Mouse (Mus musculus): ENCODE data around the gene Rpl9-ps6. TPM values are rescaled to one million over a fixed set of nuclear protein-coding genes. Genes with fewer than 3 reads are reported as not detected.

The Rpl9-ps6 gene
- 10 to 100 TPM; 61.0 to 71.0 TPM for total RNA-seq (2021)

DNA sequence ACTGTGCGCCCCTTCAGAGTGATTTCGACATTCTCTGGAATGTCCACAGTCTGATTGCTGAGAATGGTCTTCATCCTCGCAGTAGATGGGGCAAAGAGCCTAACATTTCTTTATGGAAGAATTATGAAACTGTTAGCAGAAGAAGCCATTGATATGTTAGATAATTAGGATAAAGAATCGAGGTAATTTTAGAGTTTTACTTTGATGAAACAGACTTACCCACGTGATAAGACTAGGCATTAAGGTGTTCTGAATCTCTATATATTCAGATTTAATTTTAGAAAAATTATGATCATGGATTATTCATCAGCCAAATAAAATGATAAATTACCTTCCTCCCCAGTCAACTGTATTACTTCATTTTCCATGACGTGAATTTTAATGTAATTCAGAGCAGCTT lies at the start of gene Rpl9-ps6:
Gene Rpl9-ps6, minus strand, starts transcription at position 101 of the 400 bp plus-strand sequence.
- DNase-seq = no peak

DNA sequence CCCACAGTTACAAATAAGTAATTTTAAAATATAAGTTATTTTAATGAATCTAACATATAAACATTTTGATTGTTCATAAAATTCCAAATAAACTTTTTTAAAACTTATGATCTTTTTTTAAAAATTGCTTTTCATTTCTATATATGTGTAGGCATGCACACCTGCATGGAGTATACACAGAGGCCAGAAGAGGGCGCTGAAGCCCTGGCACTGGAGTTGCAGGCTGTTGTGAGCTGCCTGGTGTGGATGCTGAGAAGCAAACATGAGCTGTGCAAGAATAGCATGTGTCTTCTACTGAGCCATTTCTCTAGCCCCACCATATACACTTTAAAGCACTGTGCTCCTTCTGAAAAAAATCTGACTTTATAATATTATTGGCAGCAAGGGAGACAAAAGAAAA lies 46.1 kb upstream of the Rpl9-ps6 start:
- DNase-seq = no peak

DNA sequence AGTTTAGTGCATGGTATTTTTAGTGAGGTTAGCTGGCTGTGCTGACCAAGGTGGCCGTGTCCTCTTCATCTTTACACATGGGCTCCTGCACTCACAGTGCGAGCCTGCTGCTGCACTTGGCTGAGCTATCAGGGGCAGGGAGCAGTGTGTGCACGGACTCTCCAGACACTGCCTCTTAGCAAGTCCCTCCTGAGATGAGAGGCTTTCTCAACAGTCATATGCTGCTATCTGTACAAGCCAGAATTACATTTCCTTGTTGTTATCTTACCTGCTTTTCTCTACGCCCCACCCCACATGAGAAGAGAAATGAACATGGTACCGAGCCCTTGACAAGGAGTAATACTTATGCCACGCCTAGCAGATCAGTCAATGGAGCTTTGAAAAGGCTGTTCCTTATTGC lies 44.6 kb upstream of the Rpl9-ps6 start:
- DNase-seq = no peak

DNA sequence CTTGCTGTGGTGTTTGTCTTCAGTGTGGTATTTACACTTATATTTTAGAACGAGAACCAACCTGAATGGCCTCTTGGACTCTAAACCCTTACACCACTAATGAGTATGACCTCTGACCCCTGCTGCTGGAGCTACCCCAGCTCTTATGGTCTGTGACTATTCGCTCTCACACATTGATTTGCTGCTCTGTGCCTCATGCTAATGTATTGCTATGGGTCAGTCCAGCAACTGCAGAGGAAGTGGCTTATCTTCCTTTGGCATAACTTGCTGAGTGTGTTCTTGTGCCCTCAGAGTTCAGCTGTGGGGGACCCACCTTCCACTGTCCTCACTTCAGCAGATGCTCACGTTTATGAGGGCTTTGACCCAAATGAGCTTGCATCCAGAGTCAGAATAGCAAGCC lies 43.9 kb upstream of the Rpl9-ps6 start:
- no peak for DNase-seq

DNA sequence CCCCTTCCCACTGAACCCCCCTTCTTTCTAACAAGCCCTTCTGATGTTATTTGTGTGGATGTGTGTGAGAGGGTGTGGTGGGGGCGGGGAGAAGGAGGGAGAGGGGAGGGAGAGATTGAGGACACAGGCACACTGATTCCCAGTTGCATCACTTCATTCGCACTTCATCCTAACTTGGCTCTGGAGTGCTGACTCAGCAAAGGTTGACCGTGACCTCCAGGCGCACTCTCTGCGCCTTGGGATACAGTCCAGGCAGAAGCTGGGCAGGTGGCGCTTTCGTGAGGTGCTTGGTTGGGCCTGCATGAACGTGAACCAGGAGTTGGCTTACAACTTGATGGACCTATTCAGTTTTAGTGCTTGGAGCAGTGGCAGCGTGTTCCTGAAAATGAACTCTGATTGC lies 41.1 kb upstream of the Rpl9-ps6 start:
- no peak for DNase-seq

DNA sequence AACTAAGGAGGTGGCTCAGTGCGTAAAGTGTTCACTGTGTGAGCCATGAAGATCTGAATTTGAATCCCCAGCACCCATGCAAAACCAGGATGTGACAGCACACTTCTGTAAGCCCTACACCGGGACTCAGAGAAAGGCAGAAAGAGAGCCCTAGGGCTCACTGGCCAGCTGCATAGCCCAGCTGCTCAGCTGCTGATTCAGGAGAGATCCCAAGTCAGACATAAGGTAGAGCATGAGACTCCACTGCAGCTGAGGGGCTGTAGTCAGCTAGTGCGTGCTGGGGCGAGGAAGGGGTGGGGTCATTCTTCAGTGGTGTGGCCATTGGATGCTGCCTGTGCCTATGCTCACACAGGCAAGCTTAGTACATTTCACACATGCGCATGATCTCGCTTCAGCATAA lies 40.7 kb upstream of the Rpl9-ps6 start:
- no peak for DNase-seq

DNA sequence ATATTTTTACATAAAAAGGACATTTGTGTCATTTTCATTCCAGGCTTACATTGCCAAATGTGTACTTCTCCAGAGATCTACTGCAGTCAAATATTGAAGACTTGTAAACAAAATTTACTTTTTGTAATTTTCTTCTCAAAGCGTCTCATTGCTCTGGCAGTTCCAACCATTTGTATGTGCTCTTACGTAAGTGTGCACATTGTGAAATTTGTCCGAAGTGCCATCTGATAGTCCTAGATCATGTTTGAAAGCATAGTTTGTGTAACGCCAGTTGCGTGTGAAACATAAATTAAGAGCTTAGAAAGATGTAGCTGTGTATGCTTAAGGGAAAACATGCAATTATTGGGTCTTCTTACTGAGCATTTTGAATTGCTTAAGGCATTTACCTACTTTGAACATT lies 40.1 kb upstream of the Rpl9-ps6 start:
- no peak for DNase-seq

DNA sequence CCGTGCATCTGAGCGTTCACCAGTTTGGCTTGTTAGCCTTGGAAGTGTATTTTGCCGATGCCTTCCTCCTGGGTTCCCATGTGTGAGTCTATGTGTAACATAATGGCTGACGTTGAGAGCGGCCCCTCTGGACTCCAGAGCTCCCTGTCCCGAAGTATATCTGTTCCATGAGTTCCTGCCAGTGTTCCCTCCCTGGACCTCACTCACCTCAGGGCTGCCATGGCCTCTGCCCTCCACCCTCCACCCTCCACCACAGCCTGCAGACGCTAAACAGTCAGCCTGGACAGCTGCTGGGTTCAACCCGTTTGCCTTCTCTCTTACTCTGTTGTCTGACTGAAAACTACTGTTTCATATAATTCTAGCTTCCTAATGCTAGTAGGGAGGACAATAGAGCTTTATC lies 39.7 kb upstream of the Rpl9-ps6 start:
- no peak for DNase-seq

DNA sequence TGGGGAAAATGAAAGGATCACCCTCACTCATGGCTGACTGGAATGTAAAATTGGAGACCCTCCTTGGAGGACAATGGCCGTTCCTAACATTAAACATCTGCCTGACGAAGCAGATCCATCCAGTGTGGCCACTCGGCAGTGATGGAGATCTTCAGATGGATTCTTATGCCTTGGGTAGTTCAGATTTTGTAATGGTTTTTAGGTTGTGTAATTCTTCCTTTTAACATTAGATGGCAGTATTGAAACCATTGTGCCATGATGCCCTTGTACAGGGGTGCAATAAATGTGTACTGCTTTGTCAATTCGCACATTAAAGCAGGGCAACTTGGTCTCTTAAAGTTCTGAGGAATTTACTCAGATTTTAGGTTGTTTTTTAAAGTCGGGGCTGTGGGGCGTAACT lies 35.0 kb upstream of the Rpl9-ps6 start:
- DNase-seq = no peak

DNA sequence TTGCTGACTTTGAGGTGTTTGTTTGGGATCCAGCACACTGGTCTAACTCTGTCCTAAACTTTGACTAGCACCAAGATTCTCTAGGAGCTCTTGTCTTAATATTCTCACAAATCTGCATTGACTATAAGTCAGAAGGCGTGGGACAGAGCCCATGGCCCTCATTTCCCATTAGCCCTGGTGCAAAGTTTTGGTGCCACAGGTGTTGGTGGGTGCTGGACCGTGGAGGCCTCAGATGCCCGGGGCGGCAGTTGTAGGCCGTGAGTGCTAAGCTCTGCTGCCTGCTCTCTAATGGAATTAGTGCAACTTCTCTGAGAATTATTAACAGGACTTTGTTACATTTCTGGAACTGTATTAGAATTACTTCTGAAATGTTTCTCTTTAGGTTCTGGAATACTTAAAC lies 31.6 kb upstream of the Rpl9-ps6 start:
- no peak for DNase-seq

DNA sequence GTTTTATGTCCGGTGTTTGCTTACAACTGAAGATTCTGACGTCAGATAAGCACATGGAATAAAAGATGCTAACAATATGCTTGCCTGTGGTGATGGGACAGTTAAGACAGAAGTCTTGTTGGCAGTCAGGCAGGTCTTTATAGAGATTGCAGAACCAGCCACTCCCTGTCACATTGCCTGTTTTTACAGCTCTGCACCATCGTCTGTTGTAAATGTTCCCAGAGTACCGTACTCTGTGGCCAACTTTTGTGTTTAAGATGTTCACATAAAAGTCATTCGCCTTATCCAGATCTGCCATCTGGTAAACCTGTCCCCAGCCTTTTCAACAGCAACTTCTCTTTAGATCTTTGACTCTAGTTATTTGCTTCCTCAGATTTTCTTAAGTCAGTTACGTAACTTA lies 31.0 kb upstream of the Rpl9-ps6 start:
- no peak for DNase-seq

DNA sequence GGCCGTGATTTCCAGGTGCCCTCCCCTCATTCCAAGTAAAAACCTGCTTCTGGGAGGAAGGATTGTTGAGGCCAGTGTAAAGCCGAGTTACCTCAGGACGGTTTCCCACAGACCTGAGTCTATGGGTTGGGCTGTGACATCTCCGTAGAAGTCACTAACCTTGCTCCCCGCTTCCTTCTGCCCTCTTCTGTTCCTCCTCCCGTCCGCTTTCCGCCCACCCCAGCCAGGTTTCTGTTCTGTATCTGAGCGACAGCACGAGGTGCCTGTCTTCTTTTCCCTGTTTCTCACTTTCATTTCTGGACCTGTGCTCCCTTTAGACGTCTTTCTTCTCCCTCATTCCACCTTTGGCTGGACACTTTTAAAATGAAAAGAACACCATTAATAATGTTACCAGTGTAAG lies 28.7 kb upstream of the Rpl9-ps6 start:
- no peak for DNase-seq

DNA sequence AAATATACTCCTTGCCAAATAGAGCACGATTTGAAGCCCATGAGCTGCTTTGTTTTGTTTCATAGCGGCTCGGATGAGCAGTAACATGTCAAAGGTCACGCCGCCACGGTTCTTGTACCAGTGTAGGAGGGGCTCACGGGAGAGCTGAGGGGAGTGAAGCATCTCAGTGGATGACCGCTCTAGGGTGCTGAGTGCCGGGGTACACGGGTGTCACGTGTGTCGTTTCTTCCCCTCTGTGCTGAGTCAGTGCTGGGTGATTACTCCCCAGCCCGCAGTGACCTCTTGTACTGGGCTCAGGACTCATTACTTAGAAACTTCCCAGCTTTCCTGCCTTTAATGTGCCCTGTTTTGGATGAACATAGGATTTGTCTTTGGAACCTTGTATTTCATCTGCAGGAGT lies 28.2 kb upstream of the Rpl9-ps6 start:
- DNase-seq = no peak

DNA sequence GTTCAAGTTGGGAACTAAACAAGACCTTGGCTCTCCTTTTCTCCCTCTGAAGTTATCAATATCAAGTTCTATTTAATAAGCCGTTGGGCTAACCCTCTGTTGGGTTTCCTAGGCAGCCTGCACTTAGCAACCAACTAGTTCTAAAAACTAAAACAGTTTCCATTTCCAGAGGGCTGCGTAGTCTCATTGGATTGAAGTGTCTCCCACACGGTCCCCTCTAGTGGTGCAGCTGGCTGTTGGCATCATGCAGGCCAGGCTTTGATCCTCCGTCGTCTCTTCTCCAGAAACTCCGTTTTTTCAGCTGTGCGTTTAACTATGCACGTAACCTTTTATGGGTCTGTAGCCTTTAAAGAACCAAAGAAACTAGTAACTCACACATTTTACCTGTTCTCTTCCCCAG lies 27.1 kb upstream of the Rpl9-ps6 start:
- DNase-seq = no peak

DNA sequence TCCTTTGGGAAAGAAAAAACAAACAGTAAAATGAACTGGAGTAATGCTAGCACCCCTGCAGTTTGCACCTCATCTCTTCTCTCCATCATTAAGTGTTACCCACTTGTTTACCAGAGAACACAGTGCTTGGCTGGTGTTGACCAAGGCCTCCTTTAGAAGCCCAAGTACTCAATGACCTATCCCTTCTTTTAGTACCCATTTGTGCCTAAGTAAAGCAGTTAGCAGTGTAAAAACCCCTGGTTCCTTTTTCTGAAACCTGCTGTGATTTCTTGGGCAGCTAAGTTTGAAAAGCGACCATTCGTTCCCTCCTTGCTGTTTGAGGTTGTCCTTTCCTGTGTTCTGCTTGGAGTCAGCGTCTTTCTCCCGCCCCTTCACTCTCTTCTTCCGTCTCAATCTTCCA lies 26.6 kb upstream of the Rpl9-ps6 start:
- no peak for DNase-seq

DNA sequence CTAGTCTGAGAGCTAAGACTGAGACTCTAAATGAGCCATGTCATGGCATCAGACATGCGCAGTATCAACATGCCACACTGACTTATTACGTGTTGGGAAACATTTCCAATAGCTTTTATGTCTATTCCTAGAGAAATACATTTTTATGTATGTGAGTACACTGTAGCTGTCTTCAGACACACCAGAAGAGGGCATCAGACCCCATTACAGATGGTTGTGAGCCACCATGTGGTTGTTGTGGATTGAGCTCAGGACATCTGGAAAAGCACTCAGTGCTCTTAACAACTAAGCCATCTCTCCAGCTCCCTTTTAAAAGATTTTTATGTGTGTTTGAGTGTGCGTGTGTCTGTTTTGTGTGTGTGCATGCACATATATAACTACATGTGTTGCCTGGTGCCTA lies 26.0 kb upstream of the Rpl9-ps6 start:
- no peak for DNase-seq

DNA sequence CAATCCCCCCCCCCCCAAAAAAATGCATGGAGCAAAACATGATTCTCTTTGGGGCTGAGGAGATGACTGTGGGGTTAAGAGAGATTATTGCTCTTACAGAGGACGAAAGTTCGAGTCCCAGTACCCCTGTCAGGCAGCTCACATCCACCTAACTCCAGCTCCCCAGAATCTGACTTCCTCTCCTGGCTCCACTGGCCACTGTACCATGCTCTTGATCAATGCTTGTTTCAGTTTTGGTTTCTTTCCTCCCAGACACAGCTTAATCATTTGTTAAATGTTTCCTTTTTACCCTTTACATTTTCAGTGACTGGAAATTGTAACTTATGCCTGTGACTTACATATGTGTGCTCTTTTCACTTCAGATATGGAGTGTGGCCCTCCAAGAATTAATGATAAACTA lies 24.6 kb upstream of the Rpl9-ps6 start:
- no peak for DNase-seq

DNA sequence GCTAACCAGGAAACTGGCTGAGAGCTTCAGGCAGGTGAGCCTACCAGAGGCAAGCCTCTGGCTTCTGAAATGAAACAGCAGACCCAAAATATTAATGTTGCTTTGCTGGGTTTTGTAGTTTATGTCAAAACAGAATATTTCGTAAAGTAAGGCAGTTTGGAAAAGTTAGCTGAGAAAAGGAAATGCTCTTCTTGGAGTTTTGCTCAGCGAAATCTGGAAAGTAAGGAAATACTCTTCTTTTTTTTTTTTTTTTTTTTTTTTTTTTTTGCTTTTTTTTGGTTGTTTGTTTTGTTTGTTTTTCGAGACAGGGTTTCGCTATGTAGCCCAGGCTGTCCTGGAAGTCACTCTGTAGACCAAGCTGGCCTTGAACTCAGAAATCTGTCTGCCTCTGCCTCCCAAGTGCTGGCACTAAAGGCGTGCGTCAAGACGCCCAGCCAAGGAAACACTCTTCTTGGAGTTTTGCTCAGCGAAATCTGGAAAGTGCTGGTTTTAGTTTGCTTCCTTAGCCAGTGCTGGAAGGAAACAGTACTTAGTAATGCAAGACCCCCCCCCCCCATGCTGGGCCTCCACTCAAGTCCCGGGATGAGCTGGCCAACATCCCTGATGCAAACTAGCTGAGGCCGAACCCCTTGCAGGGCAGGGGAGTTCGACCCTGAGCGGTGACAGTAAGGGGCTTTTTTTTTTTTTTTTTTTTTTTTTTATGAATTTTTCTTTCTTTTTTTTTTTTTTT lies 23.0 kb upstream of the Rpl9-ps6 start:
- DNase-seq = no peak

DNA sequence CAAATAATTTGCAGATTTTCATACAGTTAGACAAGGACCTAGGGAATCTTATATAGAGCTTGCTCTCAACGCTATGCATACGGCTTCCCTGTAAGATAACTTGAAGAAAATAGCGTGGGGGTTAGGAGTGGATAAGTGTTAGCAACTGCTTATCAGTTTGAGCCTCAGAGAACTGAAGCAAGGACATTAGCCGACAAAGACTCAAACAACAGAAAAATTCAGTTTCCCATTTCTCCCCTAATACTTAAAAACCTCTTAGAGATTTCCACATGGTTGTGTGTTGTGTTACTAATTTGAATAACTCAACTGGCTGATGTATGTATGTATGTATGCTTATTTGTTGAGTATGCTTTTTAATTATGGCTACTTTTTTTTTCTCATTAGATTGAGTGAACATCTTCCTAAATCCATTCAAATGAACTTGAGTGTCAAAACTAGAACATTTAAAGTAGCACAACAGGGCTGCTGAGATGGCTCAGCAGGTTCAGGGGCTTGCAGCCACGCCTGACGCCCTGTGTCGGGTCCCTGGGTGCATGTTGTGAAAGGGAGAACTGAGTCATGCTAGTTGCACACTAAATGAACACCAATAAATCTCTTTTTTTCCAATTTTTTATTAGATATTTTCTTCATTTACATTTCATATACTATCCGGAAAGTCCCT lies 21.3 kb upstream of the Rpl9-ps6 start:
- DNase-seq = no peak

DNA sequence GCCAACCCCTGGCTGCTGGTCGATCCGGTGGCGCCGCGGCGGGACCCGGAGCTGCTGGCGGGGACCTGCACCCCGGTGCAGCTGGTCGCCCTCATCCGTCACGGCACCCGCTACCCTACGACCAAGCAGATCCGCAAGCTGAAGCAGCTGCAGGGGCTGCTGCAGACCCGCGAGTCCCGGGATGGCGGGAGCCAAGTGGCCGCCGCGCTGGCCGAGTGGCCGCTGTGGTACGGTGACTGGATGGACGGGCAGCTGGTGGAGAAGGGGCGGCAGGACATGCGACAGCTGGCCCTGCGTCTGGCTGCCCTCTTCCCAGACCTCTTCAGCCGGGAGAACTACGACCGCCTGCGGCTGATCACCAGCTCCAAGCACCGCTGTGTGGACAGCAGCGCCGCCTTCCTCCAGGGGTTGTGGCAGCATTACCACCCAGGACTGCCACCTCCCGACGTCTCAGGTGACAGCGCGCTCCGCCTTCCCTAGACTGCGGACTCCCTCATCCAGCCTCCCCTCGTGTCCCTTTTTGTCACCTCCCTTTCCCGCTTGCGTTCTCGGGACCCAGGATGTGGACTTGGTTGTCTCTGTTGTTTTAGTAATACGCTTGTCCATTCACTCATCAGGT lies 19.8 kb upstream of the Rpl9-ps6 start:
- peak; percentile 72 for DNase-seq

DNA sequence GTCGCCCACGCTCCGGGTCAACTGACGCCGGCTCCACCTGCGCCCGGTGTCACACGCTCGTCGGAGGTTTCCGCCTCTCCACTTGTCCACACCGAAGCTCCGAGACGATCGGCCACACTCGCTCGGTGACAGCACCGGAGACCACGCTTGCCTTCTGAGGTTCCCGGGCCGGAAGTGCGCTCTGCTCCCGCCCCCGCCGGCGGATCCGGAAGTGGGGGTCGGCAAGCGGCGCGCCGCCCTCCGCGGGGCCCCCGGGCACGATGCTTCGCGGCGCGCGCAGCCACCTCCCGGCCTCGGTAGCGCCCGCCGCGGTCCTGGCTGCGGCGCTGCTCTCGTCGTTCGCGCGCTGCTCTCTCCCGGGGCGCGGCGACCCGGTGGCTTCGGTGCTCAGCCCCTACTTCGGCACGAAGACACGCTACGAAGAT lies 19.3 kb upstream of the Rpl9-ps6 start, which contains the start of gene Minpp1:
Gene Minpp1, plus strand, starts transcription at position 89 of the 425 bp plus-strand sequence.
- peak; percentile 90 for DNase-seq

DNA sequence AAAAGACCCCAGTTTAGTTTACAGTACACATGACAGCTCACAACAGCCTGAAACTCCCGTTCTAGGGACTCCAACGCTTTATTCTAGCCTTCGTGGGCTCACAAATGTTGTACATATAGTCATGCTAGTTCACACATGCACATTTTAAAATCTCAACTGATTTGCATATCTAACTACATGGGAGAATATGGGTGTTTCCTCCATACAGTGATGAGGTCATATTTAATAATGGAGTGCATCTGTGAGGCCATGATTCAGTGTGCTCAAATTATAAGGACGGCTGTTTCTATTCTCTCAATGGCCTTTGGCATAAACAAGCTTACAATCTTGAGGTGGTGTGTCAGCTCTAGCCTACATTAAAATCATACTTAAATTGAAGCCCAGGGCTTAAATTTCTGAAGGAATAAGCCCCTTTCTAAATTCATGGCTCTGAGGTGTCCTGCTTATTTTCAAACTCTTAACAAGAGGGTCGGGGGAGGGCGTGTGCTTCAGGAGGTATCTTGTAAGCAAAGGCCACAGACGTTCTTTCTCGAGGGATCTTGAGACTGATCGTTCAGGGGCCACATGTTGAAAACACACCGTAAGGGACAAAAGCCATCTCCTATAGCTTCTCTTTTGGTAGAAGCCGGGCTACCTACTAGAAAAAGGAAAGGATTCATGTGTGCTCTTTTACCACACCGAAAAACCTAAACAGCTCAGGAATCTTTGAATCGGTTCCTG lies 18.7 kb upstream of the Rpl9-ps6 start:
- DNase-seq = no peak

DNA sequence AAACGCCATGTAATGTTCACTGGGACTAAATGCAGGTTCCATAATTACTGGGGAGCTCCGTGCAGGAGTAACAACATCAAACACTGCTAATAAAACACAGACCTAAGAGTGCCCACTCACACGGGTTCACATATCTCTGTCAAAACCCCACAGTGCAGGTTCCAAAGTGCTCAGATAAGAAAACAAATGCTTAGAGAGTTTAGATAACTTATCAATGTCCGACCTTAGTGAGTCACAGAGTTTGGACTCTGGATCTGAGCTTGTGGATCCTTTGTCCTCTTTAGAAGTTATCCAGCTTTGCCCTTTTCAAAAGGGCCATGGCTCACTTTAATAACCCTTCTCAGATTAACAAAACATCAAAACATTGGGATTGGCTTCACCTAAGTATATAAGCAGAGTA lies 15.1 kb upstream of the Rpl9-ps6 start:
- DNase-seq = no peak

Measured in heart, postnatal 4 days (tissue).